Mouse (Mus musculus) cerebellum, postnatal 25 days (tissue): ENCODE measurements around the gene Lasp1.

ENCODE experiments used
- DNase-seq, 2 experiments: peaks; one replicate each; pipeline ENCODE4 v3.0.0; 2021; ENCODE audit warnings: mixed read lengths in 2 of 2

Gene Lasp1

DNA sequence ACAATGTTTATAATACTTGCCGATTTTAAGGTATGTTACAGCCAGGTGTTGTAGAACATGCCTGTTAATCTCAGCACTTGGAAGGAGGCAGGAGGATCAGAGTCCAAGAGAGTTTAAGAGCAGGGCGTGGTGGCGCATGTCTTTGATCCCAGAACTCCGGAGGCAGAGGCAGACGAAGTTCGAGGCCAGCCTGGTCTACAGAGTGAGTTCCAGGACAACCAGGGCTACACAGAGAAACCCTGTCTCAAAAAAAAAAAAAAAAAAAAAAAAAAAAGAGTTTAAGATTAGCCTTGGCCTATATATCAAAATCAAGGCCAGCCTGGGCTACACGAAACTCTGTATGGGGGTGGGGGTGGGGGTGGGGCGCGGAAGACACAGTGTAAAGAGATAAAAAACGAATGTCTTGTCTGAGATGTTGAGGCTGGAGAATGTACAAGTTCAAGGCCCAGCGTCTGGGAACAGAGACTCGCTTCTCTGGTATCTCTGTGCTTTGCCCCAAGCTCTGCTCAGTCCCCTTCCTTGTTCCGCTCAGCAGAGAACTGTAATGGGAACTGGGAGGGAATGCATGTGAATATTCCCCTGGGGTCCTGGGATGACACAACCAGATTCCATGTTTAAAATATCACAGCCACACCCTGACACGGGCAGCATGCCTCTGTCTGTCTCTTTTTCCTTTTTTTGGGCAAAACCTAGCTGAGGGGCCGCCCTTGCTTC is 1.3 kb upstream of the Lasp1 start:
- peak; percentile 6 to 36 for DNase-seq

DNA sequence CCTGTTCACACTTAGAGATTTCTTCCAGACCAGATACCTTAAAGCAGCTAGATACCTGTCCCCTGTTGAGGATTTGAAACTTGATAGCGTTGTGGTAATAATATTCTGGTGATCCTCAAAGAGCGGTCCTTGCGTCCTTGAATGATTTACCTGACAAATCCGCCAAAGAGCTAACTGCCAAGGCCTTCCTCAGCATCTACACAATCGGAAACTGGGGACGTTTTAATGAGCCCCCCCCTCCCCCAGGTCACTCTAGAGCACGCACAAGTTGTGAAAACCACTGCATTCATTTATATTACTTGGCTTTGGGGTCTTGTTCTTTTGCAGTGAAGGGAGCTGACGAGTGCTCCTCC is 741 bp upstream of the Lasp1 start:
- no peak for DNase-seq

DNA sequence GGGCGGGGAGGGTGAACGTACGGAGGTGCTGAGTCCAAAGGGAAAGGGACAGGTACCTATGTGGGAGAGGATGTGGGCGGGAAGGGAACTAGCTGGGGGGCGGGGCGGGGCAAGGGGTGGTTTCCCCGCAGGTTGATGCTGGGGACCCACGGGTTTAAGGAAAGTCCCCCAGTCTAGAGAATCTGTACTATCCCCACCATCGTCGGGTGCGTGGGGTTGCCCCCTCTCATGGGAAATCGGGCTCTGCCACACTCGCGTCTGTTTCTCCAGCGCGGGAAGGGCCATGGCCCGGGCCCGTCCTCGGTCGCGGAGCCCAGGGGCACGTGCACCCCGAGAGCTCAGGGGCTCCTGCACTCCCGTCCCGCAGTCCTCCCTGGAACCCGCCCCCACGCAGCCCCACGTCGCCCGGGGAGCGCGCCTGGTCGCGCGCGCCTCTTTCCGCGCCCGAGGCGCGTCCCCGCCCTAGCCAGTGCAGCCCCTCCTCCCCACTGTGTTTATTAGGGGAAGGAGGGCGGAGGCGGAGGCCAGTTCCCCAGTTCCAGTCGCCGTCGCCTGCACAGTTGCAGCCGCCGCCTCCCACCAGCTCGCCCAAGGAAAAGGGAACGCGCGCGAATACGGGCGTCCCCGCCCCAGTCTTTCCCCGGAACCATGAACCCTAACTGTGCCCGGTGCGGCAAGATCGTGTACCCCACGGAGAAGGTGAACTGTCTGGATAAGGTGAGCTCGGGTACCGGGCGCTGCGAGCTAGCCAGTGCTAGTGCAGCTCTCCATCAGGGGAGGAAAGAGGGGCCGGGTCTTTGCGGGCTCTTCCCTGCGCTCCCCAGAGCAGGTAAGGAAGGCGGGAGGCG is 570 bp downstream of the Lasp1 start:
- peak; percentile 93 to 95 for DNase-seq

DNA sequence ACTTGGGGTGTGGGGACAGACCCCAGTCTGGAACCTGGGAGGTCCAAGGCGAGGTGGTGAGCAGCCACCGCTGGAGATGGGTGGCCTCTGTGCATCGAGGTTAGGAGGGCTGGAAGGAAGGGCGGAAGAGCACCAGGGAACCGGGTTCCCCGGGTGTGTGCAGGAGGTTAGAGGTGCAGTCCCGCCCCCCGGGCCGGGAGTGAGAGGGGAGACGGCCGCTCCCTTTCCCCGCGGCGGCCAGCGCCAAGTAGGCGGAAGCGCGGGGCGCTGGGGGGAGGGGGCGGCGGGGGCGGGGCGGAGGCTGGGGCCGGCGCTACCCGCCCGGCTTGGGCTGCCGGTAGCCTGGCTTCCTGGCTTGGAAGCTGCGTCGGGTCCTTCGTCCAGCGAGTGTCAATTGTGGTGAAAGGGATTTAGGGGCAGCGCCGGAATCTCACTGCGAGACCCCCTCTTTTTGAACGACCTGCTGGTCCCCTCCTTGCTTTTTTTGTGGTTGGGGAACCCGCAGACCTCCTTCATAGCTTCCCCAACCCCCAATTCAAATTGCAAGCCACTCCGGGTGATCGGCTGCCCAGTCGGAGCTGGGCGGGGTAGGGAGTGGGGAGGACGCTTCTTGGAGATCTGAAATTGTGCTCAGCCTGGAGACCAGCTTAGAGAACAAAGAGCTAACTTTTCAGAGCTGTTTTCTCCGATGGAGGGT is 1.3 kb downstream of the Lasp1 start:
- DNase-seq, result peak; percentile 75 to 77

DNA sequence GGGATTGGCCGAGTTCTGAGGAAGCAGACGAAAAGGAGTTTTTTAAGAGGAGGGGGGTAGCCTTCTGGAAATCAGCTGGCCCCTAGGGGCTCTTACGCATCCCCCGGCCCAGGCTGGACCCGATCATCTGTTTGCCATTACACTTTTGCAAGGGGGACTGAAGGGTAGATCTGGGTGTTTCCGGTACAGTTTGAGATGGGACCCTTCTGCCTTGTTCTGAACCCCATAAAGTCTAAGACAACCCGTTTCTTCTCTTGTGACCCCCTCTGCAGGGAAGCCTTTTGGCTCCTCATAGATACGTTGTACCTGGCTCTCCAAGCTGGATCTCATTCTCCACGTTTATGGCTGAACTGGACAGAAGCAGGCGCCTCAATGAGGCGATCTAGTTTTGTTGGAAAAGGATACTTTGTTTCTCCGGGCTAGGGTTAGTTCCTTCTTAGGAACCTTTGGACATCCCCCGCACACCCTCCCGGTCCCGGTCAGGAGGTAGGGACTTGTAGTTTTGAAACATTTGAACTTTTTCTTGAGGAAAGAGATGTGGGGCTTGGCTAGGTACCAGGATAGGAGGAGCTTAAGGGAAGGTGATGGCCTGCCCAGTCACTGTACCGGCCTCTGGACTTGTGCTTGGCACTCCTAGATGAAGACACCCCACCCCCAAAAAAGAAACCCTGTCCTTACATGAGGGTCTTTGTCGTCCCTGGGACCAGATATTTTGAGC is 2.0 kb downstream of the Lasp1 start:
- DNase-seq, result peak; percentile 29 to 56

DNA sequence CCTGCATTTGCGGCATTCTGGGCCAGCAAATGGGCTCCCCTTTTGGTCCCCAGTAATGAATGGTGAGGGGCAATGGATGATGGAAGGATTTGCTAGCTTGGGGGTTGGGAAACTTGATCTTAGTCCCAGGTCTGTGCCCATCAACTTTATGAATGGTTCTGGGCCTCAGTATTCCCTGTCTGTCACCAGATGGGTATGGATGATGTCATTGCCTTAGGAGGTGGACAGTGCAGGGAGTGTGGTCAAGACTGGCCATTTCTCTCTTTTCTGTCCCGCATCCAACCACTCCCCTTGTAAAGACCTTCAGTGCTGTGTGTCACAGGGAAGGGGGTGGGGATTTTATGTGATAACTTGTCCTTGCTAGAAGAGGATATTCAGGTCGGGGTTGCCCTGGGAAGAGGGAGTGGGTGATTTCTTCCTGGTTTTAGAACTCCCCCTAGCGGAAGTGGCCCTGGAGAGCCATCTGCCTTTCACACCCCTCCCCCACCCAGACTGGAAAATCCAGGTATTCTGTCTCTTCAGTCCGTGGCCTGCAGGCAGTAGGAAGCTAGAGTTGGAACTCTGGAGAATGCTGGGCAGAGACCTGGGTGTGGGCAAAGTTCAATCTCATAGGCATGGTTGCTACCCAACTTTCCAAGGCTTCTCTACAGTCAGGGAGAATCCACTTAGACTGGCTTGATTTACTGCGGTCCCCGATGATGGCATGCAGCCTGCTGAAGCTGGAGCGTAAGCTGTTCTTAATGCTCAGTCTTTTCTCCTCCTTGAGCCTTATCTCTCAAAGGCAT is 2.8 kb downstream of the Lasp1 start:
- peak; percentile 60 to 73 for DNase-seq

DNA sequence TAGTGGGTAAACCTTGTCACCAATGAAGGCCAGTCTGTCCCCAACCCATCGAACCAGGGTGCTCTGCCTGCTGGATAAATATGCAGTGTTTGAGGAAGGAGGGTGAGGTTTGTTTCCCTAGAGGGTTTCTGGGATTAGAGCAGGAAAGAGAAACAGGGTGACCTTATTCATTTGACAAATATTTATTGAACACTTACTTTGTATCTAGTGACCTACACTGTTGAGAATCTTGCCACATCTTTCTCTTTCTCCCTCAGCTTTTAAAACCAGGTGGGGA is 3.3 kb downstream of the Lasp1 start:
- DNase-seq, result no peak

DNA sequence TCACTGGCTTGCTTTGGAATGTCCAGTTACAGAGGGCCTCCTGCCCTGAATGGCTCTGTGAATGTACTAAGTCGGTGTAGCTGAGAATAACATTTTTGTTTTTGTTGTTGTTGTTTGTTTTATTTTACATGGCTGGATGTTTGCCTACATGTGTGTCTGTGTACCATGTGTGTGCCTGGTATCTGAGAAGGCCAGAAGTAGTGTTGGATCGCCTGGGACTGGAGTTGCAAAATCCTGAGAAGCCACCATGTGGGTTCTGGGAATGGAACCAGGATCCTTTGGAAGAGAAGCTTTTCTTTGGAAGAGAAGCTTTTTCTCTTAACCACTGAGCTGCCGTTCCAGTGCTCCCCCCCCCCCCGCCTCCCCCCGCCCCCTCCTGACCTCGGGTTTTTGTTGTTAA is 3.7 kb downstream of the Lasp1 start:
- DNase-seq, result peak in 1 of 2 experiments; percentile 9

DNA sequence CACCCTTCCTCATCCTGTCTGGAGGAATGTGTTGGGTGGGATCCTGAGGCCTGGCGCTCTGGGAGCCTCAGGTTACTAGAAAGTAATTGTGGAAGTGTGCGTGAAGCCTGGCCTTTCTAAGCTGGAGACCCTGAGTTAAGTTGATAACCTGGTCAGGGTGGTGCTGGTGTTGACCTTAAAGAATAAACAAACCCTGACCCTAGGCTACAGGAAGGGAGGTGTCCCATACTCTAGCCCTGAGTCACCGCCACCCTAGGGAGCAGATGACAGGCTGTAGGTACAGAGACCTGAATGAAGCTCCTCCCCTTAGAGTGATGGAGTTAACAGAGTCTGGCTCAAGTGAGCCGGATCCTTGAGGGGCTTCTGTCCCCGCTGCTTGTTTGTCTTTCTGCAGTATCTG is 5.0 kb downstream of the Lasp1 start:
- peak in 1 of 2 experiments; percentile 11 for DNase-seq

DNA sequence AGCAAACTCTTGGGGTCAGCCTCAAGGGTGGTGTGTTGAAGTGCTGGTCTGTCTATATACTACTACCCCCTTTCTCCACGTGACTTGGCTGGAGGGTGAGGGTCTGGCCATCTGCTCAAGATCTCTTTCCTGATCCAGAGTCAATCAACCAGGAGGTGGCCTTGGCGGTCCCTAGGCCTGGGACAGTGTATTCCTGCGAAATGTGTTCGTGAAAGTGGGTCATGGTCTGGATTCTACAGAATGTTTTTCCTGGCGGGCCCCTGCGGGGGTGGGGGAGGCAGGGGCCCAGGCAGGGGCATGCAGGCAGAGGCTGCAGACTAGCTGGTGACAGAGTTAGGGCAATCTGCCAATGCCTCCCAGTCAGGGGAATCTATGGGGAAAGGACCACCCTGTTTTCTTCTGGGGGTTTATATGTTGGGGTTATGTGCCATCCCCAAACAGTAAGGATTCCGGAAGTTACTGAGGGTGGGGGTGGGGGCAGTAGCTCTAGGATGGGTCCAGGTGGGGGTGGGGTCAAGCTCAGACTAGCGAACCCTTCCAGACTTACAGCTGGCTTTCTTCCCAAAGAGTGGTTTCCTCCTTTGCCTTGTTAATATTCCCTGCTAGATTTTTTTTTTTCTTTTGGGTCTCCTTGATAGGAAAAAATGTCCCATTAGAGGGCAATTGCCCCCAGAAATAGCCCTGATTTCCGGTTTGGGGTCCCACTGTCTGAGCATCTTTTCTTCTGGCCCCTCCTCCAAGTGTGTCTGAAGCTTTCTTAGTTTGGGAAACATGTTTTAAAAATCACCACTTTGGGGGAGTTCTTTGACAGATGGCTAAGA is 6.3 kb downstream of the Lasp1 start:
- DNase-seq, result peak; percentile 37 to 50

DNA sequence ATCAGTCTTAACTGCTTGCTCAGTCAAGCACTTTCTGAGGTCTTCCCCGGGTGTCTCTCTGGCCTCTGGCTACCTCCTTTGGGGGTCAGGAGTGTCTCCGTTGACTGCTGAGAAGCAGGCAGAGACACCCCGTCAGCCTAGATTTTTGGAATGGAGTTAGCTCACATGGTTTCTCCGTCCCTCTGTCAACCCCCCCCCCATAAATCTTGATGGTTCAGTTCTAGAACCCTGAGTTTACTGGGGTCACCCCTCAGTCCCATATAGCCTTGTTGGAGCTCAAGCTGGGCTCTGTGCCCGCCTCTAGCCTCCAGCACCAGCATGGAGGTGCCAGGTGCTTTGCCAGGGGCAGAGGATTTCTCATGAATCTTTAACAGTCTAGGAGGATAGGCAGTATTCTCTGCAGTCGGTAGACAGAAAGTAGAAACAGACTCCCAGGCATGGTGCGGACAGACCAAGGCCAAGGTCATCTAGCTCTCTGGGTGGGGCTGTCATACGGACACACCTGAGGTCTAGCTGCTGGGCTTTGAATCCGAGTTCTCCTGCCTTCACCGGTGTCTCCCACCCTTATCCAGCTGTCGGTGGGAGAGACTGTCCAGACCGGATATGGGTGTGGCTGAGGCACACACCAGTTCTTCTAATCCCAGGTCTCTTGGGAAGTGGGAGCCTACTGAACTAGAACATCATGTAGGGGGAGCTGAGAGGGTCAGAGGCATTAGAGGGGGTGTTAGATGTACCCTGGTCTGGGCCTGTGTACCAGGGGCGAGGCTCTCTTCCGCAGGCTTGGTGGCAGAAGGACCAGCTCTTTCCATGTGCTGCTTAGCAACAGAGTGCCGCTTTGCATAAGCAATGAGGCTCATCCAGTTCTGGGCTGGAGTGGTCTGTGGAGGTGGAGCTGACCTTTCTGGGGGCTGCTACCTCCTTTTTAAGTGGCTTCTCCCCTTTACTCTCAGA is 7.1 kb downstream of the Lasp1 start:
- peak; percentile 35 to 58 for DNase-seq

DNA sequence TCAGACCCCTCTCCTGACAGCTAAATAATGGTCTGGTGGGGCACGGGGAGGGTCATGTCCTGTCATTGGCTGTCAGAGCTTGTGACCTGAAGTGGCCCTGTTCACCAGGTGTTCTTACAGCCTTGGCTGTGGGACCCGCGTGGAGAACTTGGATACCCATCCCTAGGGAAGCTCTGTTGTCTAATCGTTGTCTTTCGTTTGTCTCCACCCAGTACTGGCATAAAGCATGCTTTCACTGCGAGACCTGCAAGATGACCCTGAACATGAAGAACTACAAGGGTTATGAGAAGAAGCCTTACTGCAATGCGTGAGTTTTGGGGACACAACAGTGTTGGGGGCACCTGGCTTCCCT is 7.8 kb downstream of the Lasp1 start:
- peak in 1 of 2 experiments; percentile 15 for DNase-seq

DNA sequence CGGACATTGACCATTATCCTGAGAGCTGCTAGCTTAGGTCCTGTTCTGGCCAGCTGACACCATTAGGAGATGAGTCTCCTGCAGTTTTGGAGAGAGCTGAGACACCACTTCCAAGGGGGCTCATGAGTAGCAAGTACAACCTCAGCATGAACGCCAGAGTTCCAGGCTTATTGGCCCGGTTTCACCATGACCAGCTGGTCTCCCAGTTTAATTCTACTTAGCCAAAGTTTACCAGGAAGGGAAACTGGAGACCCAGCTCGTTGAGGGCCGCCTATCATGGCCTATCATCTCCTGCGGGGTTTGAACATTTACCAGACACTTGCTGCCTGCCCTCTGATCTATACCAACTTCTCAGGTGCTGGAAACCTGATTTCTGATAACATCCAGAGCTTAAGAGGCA is 8.8 kb downstream of the Lasp1 start:
- peak; percentile 41 to 45 for DNase-seq

DNA sequence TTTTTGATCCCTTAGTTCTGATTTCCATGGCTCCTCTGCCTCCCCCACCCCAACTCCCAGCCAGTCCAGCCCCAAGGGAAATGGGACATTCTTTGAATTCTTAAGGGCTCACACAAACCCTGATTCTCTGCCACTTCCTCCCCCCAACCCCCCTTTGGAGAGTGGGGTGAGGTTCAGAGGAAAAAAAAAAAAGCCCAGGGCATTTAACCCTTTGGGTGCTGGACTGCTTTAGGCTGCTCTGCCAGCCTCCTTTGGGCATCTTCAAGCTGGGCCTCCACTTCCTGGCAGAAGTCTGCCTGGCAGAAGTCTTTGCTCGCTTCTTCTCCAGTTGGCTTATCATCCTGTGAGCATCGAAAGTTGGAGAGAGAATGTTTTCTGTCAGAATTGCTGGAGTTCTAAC is 9.3 kb downstream of the Lasp1 start:
- peak in 1 of 2 experiments; percentile 35 for DNase-seq

DNA sequence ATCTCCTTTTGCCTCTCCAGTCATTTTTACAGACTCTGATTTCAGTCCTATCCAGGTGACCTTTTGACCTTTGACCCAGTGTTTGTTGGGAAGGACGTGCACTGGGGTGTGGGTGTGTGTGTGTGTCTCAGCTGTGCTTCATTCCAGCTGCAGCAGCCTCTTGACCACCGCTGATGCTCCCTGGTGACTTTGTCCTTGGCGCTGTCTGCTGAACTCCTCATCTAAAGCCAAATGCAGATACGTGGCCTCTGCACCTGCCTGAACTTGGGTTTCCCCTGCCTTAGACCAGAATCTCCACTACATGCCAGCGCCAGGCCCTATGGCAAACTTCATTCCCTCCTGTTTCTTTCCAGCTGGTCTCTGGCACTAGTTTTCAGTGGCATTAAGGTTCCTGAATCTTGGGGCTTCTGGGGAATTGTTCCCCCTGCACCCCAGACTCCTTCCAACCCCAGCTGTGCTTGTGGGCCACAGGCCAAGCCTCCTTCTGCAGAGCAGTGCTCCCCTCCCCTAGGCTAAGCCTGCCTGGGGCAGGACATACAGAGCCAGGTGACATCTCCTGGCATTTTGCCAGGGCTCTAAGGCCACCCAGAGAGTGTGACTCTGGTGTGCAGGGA is 9.9 kb downstream of the Lasp1 start:
- peak; percentile 70 to 77 for DNase-seq

DNA sequence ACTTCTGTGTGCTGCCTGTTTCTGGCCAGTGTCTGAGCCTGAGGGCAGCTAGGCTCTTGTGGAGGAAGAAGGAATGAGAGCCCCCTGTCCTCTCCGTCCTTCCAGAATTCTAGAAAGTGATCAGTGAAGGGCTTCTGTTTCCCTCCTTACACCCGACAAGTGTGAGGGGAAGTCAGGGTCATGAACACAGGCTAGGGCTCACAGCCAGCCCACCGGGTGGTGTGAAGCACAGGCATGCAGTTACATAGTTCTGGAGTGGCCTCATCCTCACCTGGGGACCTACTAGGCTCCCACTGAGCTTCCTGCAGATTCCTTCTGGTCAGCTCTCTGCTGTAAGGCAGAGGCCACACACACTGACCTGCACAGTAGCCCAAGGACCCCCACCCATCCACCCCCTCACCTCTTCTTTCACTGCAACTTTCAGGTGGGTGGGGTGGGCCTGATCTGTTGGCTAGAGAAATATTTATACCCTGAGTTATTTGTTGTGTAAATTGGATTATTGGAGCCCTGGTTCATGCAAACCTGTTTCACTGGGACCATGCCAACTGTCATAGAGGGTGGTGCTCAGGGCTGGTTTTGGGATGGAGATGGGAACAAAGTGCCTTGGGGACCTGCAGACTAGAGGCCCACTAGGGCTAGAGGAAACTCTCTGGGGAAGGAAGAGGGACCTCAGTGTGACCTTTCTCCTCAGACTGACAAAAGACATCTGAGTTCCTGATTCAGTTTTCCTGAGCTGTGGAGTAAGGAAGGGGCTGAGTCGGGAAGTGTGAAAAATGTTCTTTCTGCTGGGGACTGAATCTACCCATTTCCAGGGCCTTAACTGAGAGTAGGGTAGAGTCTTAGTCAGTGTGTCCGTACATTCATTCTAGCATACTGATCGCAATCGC is 10.7 kb downstream of the Lasp1 start:
- peak; percentile 24 to 44 for DNase-seq

DNA sequence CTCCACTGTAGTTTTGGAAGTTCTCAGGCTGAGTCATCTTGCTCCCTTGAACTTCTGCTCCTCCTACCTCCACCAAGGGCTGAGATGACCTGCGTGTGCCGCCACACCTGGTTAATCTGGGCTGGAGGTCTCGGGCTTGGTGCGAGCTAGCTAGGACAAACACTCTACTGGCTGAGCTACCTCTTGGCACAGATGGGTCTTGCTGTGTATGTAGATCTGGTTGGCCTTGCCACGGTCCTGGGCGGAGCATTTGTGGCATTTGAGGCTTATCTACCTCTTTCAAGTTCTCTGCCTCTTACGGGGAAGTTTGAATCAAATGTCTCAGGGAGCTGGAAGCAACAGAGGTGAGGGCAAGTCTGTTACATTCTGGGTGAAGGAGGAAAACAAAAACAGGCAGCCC is 11.6 kb downstream of the Lasp1 start:
- DNase-seq, result peak; percentile 46 to 48

DNA sequence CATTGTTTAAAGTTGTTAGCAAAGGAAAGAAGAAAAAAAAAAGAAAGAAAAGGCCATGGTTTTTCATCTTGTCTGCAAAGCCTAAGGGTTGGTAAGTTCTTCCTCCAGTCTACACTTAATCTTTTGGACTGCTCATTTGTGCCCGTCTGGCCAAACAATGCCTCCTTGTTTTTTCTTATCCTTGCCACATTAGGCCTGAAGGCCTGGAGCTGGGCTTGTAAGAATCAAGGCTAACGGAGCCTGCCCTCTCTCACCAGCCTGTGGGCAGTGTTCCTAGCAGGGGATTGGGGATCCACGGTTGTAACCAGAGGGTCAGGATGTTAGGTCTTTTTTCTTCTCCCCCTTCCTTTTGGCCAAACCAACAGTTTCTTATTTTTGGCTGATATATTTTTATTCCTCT is 12.2 kb downstream of the Lasp1 start:
- peak in 1 of 2 experiments; percentile 1 for DNase-seq
